Mouse (Mus musculus) spleen, postnatal 10 days (tissue): Measurements from ENCODE around the gene Gpsm2.
A peak's percentile ranks its signal among the peaks of the same experiment; 100 is the strongest.
"Not testable (repeated sequence)": the region's sequence is repeated elsewhere in the genome, so short reads cannot be mapped to it uniquely, and the experiment has no call there.

ENCODE experiments used
- DNase-seq, 2 experiments: peaks; one replicate each; pipeline ENCODE4 v3.0.0; 2021 to 2022; ENCODE audit warnings: low spot score in 2 of 2

Gpsm2 gene

DNA sequence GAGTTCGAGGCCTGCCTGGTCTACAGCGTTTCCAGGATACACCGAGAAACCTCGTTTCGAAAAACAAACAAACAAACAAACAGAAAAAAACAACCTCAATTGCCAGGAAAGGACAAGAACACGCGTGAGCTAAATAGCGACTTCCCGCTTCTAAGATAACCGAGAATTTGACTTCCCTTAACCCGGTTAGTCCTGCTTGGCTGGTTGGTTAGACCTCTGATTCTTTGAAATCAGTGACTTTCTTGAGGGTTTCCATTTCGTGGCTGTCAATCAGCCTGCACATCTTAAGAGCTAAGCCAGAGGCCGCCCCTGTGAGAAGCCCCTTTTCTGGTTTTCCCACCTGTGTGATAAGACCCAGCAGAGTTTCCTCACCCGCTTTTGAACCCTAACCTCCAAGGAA, 67.5 kb downstream of the Gpsm2 start:
- peak in 1 of 2 experiments; percentile 13 for DNase-seq

DNA sequence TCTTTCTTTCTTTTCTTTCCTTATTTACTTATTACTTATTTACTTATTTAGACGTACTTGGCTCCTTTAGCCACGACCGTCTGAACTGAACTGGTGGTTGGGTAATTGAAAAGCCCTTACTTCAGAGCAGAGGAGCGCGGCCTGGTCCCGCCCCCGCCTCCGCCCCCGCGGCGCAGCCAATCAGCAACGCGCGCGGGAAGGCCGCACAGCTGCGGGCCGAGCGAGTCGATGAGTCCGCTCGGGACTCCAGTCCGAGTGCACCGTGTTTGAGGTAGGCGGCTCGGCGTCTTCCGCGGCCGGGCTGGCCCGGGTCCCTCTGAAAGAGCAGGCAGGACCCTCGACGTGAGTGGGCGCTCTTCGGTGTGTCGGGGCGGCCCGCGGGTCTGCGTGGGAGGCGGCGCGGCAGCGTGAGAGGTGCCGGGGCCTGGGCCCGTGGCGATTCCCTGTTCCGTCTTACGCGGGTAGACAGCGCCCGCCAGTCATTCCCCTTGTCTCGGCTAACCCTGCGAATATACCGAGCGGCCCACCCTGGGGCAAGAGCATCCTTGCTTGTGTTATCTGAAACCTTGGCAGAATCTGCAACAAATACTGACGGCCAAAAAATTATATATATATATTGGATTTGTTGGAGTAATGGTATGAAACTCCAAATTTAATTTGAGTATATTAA, 68.3 kb downstream of the Gpsm2 start, which contains the start of gene Clcc1:
TSS of gene Clcc1 (plus strand) at position 204 of the 670 bp plus-strand sequence.
- DNase-seq, result peak; percentile 98

DNA sequence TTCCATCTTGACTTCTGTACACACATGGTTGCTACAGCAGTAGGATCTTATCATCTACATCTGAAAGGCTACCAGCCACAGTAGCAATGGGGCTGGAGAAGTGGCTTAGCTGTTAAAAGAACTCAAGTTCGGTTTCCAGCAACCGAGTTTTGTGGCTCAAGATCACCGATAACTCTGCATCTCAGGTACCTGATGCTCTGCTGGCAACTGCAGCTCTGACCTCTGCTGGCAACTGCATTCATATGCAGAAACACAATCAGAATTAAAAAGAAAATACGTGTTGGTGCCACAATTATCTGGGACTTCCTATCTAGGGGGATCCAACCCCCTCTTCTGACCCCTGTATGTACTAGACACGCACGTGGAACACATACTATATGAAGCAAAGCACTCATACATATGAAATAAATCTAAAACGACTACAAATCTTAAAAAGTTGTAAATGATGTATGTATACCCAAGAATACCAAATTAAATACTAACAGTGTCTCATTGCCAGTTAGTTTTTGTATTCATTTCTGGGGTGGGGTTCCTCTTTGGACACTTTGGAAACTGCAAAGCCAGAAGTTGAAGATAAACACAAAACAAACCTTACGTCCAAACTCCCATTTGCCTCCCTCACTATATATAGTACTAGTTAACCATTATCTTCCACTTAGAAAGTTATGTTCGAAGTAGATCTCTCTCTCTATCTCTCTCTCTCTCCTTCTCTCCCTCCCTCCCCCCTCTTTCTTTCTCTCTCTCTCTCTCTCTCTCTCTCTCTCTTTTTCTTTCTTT, 69.1 kb downstream of the Gpsm2 start:
- DNase-seq, result peak in 1 of 2 experiments; percentile 21

DNA sequence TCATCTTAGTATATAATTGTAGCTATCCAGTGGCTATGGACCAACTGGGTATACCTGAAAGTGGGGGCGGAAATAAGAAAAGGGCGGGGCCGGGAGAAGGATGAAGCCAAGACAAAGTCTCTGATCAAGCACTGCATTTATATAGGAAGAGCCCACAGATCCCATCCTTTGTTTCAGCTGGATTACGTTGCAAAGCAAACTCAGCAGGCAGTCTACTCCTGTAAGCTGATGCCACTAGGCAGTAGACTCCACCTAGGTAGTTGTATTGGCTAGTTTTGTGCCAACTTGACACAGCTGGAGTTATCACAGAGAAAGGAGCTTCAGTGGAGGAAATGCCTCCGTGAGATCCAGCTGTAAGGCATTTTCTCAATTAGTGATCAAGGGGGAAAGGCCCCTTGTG, 74.4 kb downstream of the Gpsm2 start:
- not testable (repeated sequence) for DNase-seq

DNA sequence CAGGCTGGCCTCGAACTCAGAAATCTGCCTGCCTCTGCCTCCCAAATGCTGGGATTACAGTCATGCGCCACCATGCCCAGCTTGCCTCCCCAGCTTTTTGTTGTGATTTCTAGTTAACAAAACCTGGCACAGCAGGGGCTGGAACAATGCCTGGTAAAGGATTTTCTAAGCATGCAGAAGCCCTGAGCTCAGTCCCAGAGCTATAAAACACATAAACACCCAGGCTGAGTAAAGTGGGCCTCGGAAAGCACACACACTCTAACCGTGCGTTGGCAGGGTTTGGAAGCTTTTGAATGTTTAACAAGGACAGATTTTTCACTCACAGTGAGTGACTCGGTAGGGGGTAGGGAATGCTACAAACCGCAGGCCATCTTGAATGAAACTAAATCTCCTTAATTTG, 76.1 kb downstream of the Gpsm2 start:
- no peak for DNase-seq

DNA sequence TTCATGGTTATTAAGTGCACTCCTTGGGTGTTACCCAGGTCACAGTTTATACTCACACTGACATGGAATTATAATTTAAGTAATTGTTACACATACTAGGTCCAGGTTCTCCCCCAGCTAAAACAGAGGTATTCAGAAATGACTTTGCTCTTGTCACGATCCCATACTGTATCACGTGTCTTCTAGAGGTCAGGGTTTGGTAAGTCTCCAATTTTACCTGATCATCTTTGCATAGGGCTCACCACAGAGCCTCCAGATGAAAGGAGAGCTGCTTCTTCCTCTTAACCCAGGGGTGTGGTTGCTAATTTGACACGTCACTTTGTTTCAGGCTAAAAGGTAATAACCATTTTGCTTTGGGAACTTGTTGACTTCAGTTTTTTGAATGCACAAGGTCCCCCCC, 77.3 kb downstream of the Gpsm2 start:
- no peak for DNase-seq

DNA sequence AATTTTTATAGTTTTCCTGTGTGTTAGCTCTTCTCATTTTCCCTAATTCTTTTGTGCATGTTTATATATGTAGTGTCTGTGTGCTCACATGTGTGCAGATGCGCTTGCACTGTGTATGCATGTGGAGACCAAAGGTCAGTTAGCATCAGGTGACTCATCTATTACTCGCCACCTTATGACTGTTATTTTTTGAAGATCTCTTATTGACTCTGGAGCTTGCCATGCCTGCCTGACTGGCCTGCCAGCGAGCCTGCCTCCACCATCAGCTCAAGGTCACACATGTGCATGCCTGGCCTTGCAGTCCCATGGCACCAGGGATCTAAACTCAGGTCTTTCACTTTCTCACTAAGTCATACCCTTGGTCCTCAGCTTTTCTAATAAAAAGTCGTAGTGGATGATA, 81.1 kb downstream of the Gpsm2 start:
- no peak for DNase-seq

DNA sequence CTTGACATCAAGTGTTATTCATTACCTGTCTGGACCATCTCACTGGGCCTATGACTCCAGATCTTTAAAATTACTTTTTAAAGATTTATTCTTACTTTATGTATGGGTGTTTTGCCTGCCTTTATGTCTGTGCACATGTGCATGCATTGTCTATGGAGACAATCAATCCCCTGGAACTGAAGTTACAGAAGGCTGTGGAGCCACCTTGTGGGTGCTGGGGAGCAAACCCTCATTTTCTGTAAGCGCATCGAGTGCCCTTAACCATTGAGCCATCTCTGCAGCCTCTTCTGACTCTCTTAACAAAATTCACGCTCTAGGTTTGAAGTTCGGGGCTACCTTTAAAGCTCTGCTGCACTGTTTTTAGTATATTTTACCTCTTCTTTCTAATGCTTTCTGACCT, 82.7 kb downstream of the Gpsm2 start:
- DNase-seq, result no peak

DNA sequence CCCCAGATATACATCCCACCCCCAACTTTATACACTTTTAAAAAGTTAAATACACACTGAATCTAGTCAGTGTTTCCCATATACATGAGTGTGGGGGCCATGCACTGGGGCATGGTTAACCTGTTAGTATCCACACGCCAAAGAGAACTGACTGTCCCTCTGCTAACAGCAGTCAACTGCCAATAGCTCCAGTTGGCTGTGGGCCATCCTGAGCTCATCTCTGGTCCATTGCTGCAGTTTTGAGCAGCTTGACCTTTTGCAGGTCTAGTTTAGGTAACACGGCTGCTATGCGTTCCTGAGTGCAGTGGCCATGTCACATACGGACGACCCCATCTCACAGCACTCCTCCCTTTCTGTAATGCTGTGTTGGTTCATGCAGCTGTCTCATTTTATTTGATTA, 87.3 kb downstream of the Gpsm2 start:
- DNase-seq, result no peak
